Mouse (Mus musculus) midbrain, embryonic 11.5 days (tissue): Measurements from ENCODE around the gene Rnf31. TPM values are rescaled to one million over a fixed set of nuclear protein-coding genes. Genes with fewer than 3 reads are reported as not detected.

ENCODE experiments used
- ATAC-seq: fragments of 200-750 bp; cut with Nextera tagmentation; 2 replicates; pipeline ENCODE4 v1.8.0; 2017; ENCODE audit warnings: moderate TSS enrichment, moderate library complexity; ENCODE audit not compliant: low FRiP score
- DNase-seq: peaks from one replicate; pipeline ENCODE4 v3.0.0; 2015; ENCODE audit warnings: low spot score; ENCODE audit errors: missing footprints
- H3K27ac ChIP-seq: fragments of 300-500 bp; sonication (generic); 2 replicates; pipeline ENCODE4 v1.5.1; 2014; ENCODE audit warnings: low read depth, low read length
- H3K27me3 ChIP-seq: fragments of 300-500 bp; sonication (generic); 2 replicates; pipeline ENCODE4 v1.6.1; 2014; ENCODE audit warnings: mild to moderate bottlenecking, low read length, moderate library complexity, mixed read lengths; ENCODE audit not compliant: control insufficient read depth, insufficient read depth
- H3K36me3 ChIP-seq: fragments of 300-500 bp; sonication (generic); 2 replicates; pipeline ENCODE4 v1.6.1; 2014; ENCODE audit warnings: mild to moderate bottlenecking, low read length, moderate library complexity, mixed read lengths; ENCODE audit not compliant: control insufficient read depth, insufficient read depth
- H3K4me1 ChIP-seq: fragments of 300-500 bp; sonication (generic); 2 replicates; pipeline ENCODE4 v1.6.1; 2014; ENCODE audit warnings: low read length; ENCODE audit not compliant: control insufficient read depth, insufficient read depth
- H3K4me2 ChIP-seq: fragments of 300-500 bp; sonication (generic); 2 replicates; pipeline ENCODE4 v1.6.1; 2014; ENCODE audit warnings: mild to moderate bottlenecking, moderate library complexity
- H3K4me3 ChIP-seq: fragments of 300-500 bp; sonication (generic); 2 replicates; pipeline ENCODE4 v1.5.1; 2014; ENCODE audit warnings: low read depth, low read length
- H3K9ac ChIP-seq: fragments of 300-500 bp; sonication (generic); 2 replicates; pipeline ENCODE4 v1.6.1; 2014; ENCODE audit warnings: low read length
- H3K9me3 ChIP-seq: fragments of 300-500 bp; sonication (generic); 2 replicates; pipeline ENCODE4 v1.6.1; 2016; ENCODE audit warnings: low read length; ENCODE audit not compliant: control insufficient read depth
- WGBS: fragments of 180-500 bp; shearing (Covaris S2); extraction: QIAGEN DNeasy Blood & Tissue Kit; methylation state at CpG from one replicate; pipeline ENCODE4 v1.1.7; 2014; 5-methylcytosine and 5-hydroxymethylcytosine counted together
- polyA plus RNA-seq: library from polyadenylated mRNA; unstranded; fragments of >200 nt; fragmentation: Nextera tagmentation; extraction: Ambion mirVana; gene quantifications from 2 replicates; pipeline ENCODE4 v1.2.1, GENCODE M21; 2014

The Rnf31 gene
- polyA plus RNA-seq, 1 experiment from 2014 or later = 9.8 TPM

- WGBS = 4% methylated on average over 23 of the region's 23 CpGs
- DNase-seq = no peak
- peak; percentile 79 for ATAC-seq
These were observed 43.5 kb downstream of the Rnf31 start for GRCm38 (mm10) chr14:55634874-55635522.

GRCm38 (mm10) chr14:55635523-55636007, 44.1 kb downstream of the Rnf31 start, which contains the start of gene Ipo4:
Gene Ipo4, minus strand, starts transcription at chr14:55635957.
- 2% methylated on average over 33 of the region's 33 CpGs for WGBS
- ATAC-seq (peak; percentile 91), DNase-seq (peak; percentile 98)
- Histone ChIP-seq H3K4me1 (peaks cover 13% of the 10 kb centered on the region), H3K27me3 (no peaks in the 10 kb centered on the region), H3K4me2 (peak within 1 kb of the TSS; percentile 96), H3K9ac (peak within 1 kb of the TSS; percentile 78), H3K36me3 (peaks cover 22% of the 10 kb centered on the region), H3K4me3 (peak within 1 kb of the TSS; percentile 61), H3K9me3 (no peaks in the 10 kb centered on the region), H3K27ac (peak within 1 kb of the TSS; percentile 55)

More at GRCm38 (mm10) chr14:55634874-55635522, 43.5 kb downstream of the Rnf31 start:
- H3K36me3 ChIP-seq = peaks cover 26% of the 10 kb centered on the region
- H3K27me3 ChIP-seq = no peaks in the 10 kb centered on the region
- H3K4me2 ChIP-seq = peak overlapping the region; percentile 96
- H3K4me1 ChIP-seq = peaks cover 13% of the 10 kb centered on the region
- H3K27ac ChIP-seq = peak overlapping the region; percentile 55; the same call in 1 of the 2 replicates
- peak overlapping the region; percentile 61 for H3K4me3 ChIP-seq
- no peaks in the 10 kb centered on the region for H3K9me3 ChIP-seq
- H3K9ac ChIP-seq = peak overlapping the region; percentile 78

GRCm38 (mm10) chr14:55637795-55638194, 46.3 kb downstream of the Rnf31 start, which contains the start of gene Gm49378:
Gene Gm49378, minus strand, starts transcription at chr14:55637895.
- H3K9ac ChIP-seq = no peak within 1 kb of the TSS
- DNase-seq (no peak), ATAC-seq (no peak)
- no peak within 1 kb of the TSS for H3K4me3 ChIP-seq
- peaks cover 14% of the 10 kb centered on the region for H3K36me3 ChIP-seq
- no peaks in the 10 kb centered on the region for H3K27me3 ChIP-seq
- H3K4me2 ChIP-seq = no peak within 1 kb of the TSS
- peaks cover 19% of the 10 kb centered on the region for H3K4me1 ChIP-seq
- no peak within 1 kb of the TSS for H3K27ac ChIP-seq
- no peaks in the 10 kb centered on the region for H3K9me3 ChIP-seq
- 90% methylated on average over 9 of the region's 9 CpGs for WGBS

- H3K9ac ChIP-seq = no peak overlapping the region
- peak; percentile 49 for DNase-seq
- no peak for ATAC-seq
- H3K27me3 ChIP-seq = no peaks in the 10 kb centered on the region
- WGBS = 95% methylated on average over 14 of the region's 14 CpGs
- H3K4me1 ChIP-seq = peaks cover 19% of the 10 kb centered on the region
- no peak overlapping the region for H3K4me2 ChIP-seq
- no peaks in the 10 kb centered on the region for H3K9me3 ChIP-seq
- peaks cover 11% of the 10 kb centered on the region for H3K36me3 ChIP-seq
- no peak overlapping the region for H3K27ac ChIP-seq
- H3K4me3 ChIP-seq = no peak overlapping the region
These were observed 49.3 kb downstream of the Rnf31 start for GRCm38 (mm10) chr14:55640816-55641215.

GRCm38 (mm10) chr14:55641291-55641690, 49.8 kb downstream of the Rnf31 start:
- 94% methylated on average over 13 of the region's 13 CpGs for WGBS
- peak; percentile 69 for DNase-seq
- no peak for ATAC-seq
- Histone ChIP-seq H3K4me1 (peaks cover 15% of the 10 kb centered on the region), H3K27me3 (no peaks in the 10 kb centered on the region), H3K9ac (no peak overlapping the region), H3K9me3 (no peaks in the 10 kb centered on the region), H3K36me3 (peaks cover 11% of the 10 kb centered on the region), H3K4me2 (no peak overlapping the region), H3K4me3 (no peak overlapping the region), H3K27ac (no peak overlapping the region)

GRCm38 (mm10) chr14:55642679-55643059, 51.2 kb downstream of the Rnf31 start:
- peaks cover 10% of the 10 kb centered on the region for H3K36me3 ChIP-seq
- no peaks in the 10 kb centered on the region for H3K9me3 ChIP-seq
- H3K27ac ChIP-seq = peak overlapping the region; percentile 80
- H3K4me2 ChIP-seq = peak overlapping the region; percentile 66
- H3K27me3 ChIP-seq = no peaks in the 10 kb centered on the region
- ATAC-seq (no peak; the same call in 1 of the 2 replicates), DNase-seq (no peak)
- peak overlapping the region; percentile 80 for H3K4me3 ChIP-seq
- H3K4me1 ChIP-seq = peaks cover 15% of the 10 kb centered on the region
- WGBS = 23% methylated on average over 8 of the region's 8 CpGs
- peak overlapping the region; percentile 78 for H3K9ac ChIP-seq

- Histone ChIP-seq H3K27me3 (no peaks in the 10 kb centered on the region), H3K27ac (peak within 1 kb of the TSS; percentile 80), H3K36me3 (peaks cover 6% of the 10 kb centered on the region), H3K4me1 (peaks cover 15% of the 10 kb centered on the region), H3K4me2 (peak within 1 kb of the TSS; percentile 66), H3K9ac (peak within 1 kb of the TSS; percentile 78), H3K4me3 (peak within 1 kb of the TSS; percentile 80), H3K9me3 (no peaks in the 10 kb centered on the region)
- WGBS = under 1% methylated on average over 89 of the region's 89 CpGs
- DNase-seq (peak; percentile 98), ATAC-seq (peak; percentile 92)
These were observed 51.8 kb downstream of the Rnf31 start, which contains the start of gene Tm9sf1 for GRCm38 (mm10) chr14:55643060-55643907. Gene Tm9sf1, minus strand, starts transcription at chr14:55643806.

GRCm38 (mm10) chr14:55644261-55644888, 52.9 kb downstream of the Rnf31 start:
- DNase-seq (peak; percentile 83), ATAC-seq (no peak)
- Histone ChIP-seq H3K9ac (peak overlapping the region; percentile 78), H3K27ac (no peak overlapping the region), H3K4me1 (peaks cover 15% of the 10 kb centered on the region), H3K4me2 (peak overlapping the region; percentile 66), H3K27me3 (no peaks in the 10 kb centered on the region), H3K4me3 (peak overlapping the region; percentile 80), H3K9me3 (no peaks in the 10 kb centered on the region), H3K36me3 (peaks cover 6% of the 10 kb centered on the region)
- WGBS = 38% methylated on average over 17 of the region's 17 CpGs
